Mouse (Mus musculus) liver, embryonic 14.5 days (tissue): ENCODE measurements around the gene Eef1a2.

Source experiments
- CTCF ChIP-seq: IDR thresholded peaks from 2 replicates; pipeline ENCODE4 v1.5.1; 2016; ENCODE audit warnings: antibody characterized with exemption, low read depth, control low read depth
- EP300 ChIP-seq: IDR thresholded peaks from 2 replicates; pipeline ENCODE4 v1.6.1; 2016; ENCODE audit warnings: antibody characterized with exemption, low read depth

GRCm38 (mm10) chr2:181133837-181134590, 22.8 kb downstream of the Eef1a2 start:
- no peak for TF ChIP-seq CTCF
- no peak for TF ChIP-seq EP300
